Mouse (Mus musculus) midbrain, embryonic 15.5 days (tissue): Measurements from ENCODE around the gene Gimap7. TPM values are rescaled to one million over a fixed set of nuclear protein-coding genes. Genes with fewer than 3 reads are reported as not detected.
"Not testable (repeated sequence)": the region's sequence is repeated elsewhere in the genome, so short reads cannot be mapped to it uniquely, and the experiment has no call there.

Experiments used
- ATAC-seq: fragments of 200-750 bp; cut with Nextera tagmentation; replicated peaks from 2 replicates; pipeline ENCODE4 v1.8.0; 2017; ENCODE audit warnings: moderate TSS enrichment
- H3K27ac ChIP-seq: fragments of 300-500 bp; sonication (generic); 2 replicates; pipeline ENCODE4 v1.5.1; 2015; ENCODE audit warnings: mild to moderate bottlenecking, inconsistent platforms
- H3K27me3 ChIP-seq: fragments of 300-500 bp; sonication (generic); replicated peaks from 2 replicates; pipeline ENCODE4 v1.6.1; 2015; ENCODE audit warnings: inconsistent platforms
- H3K36me3 ChIP-seq: fragments of 300-500 bp; sonication (generic); replicated peaks from 2 replicates; pipeline ENCODE4 v1.6.1; 2015; ENCODE audit warnings: inconsistent platforms
- H3K4me1 ChIP-seq: fragments of 300-500 bp; sonication (generic); 2 replicates; pipeline ENCODE4 v1.6.1; 2015; ENCODE audit warnings: inconsistent platforms
- H3K4me2 ChIP-seq: fragments of 300-500 bp; sonication (generic); 2 replicates; pipeline ENCODE4 v1.6.1; 2015; ENCODE audit warnings: inconsistent platforms, mild to moderate bottlenecking, moderate library complexity
- H3K4me3 ChIP-seq: fragments of 300-500 bp; sonication (generic); 2 replicates; pipeline ENCODE4 v1.5.1; 2015; ENCODE audit warnings: mild to moderate bottlenecking, inconsistent platforms
- H3K9ac ChIP-seq: fragments of 300-500 bp; sonication (generic); 2 replicates; pipeline ENCODE4 v1.6.1; 2015; ENCODE audit warnings: mild to moderate bottlenecking, inconsistent platforms
- H3K9me3 ChIP-seq: fragments of 300-500 bp; sonication (generic); 2 replicates; pipeline ENCODE4 v1.6.1; 2016; ENCODE audit warnings: inconsistent platforms
- WGBS: fragments of 180-500 bp; shearing (Covaris S2); methylation state at CpG from one replicate; pipeline ENCODE4 v1.1.7; 2015; ENCODE audit warnings: mixed read lengths; 5-methylcytosine and 5-hydroxymethylcytosine counted together
- polyA plus RNA-seq: library from polyadenylated mRNA; unstranded; fragments of >200 nt; fragmentation: Nextera tagmentation; extraction: Ambion mirVana; gene quantifications from 2 replicates; pipeline ENCODE4 v1.2.1, GENCODE M21; 2015

Gimap7 gene
- polyA plus RNA-seq, 1 experiment from 2014 or later: not detected

DNA sequence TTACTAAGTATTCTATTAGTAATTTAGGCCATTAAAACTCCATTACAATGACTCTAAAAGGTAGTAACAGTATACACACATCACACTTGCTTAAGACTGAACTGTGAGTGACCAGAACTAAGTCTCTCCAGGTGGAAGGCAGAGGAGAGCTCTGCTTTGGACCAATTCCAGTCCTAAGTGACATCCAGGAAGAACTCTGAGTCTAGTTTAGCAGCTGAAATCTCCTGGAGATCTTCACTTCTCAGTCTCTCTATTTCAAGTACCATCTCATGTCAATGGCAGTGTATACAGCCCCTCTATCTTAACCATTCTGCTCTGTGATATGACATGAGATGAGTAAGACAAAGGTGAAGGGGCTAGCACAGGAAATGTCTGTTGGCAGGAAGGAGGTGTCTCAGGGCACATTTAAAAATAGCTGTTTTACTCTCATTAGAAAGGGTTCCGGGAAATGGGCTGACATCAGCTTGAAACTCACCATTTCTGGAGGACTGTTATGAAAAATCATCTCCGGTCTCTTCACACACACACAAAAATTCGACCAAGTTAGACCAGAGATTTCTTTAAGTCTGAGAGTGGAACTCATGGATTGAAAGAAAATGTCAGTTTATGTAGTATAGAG is 36.8 kb upstream of the Gimap7 start:
- Histone ChIP-seq H3K4me1 (no peaks in the 10 kb centered on the region), H3K36me3 (no peaks in the 10 kb centered on the region), H3K27me3 (no peaks in the 10 kb centered on the region), H3K9ac (no peak overlapping the region), H3K4me2 (no peak overlapping the region), H3K27ac (no peak overlapping the region), H3K9me3 (no peaks in the 10 kb centered on the region), H3K4me3 (no peak overlapping the region)
- 78% methylated on average over 3 of the region's 3 CpGs for WGBS
- ATAC-seq: no peak

DNA sequence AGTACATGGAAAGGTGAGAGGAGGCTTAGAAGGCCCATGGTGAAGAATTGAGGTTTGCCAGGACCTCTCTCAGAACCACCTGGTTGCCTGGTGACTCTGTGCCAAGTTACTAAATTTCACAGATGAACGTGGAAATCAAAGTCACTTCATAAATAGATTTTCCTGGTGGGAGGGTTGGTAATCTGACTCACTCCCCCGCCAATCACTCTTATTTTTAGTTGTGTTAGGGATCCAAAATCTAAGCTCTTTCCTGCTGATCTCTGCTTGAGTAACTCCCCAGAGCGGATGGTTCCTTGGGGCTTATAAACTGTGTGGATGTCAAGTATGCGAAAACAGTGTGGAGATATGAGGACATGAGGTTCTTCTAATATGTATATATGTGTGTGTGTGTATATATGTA is 36.1 kb upstream of the Gimap7 start:
- 82% methylated on average over 4 of the region's 4 CpGs for WGBS
- no peak for ATAC-seq
- Histone ChIP-seq H3K36me3 (no peaks in the 10 kb centered on the region), H3K4me2 (no peak overlapping the region), H3K4me1 (no peaks in the 10 kb centered on the region), H3K27me3 (no peaks in the 10 kb centered on the region), H3K9me3 (no peaks in the 10 kb centered on the region), H3K27ac (no peak overlapping the region), H3K4me3 (no peak overlapping the region), H3K9ac (no peak overlapping the region)

DNA sequence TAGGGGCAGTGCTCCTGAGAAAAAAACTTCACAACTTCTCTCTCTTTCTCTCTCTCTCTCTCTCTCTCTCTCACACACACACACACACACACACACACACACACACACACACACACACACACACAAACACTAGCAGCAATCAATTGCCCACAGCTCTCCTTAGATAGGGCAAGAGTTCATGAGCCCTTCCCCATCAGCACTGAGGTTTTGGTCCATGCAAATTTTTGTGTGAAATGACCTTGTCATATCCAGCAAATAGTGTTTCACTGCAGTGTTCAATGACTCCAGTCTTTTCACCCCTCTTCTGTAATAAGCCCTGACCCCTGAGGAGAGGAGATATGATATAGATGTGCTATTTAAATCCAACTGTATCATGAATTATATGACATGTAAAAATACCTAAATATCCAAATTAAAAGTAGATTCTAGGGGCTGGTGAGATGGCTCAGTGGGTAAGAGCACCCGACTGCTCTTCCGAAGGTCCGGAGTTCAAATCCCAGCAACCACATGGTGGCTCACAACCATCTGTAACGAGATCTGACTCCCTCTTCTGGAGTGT is 35.1 kb upstream of the Gimap7 start:
- H3K4me3 ChIP-seq, ATAC-seq, H3K27ac ChIP-seq, H3K36me3 ChIP-seq, H3K4me2 ChIP-seq, H3K9me3 ChIP-seq, H3K4me1 ChIP-seq, H3K9ac ChIP-seq, H3K27me3 ChIP-seq: not testable (repeated sequence)
- 94% methylated on average over 4 of the region's 4 CpGs for WGBS

GRCm38 (mm10) chr6:48684319-48684718 is 34.1 kb upstream of the Gimap7 start, which contains the start of gene Gimap4:
TSS of gene Gimap4 (plus strand) at chr6:48684549.
- H3K9me3 ChIP-seq: no peaks in the 10 kb centered on the region
- no peak within 1 kb of the TSS for H3K4me3 ChIP-seq
- 74% methylated on average over 5 of the region's 5 CpGs for WGBS
- ATAC-seq: no peak
- H3K9ac ChIP-seq: no peak within 1 kb of the TSS
- H3K27me3 ChIP-seq: no peaks in the 10 kb centered on the region
- H3K4me2 ChIP-seq: no peak within 1 kb of the TSS
- H3K4me1 ChIP-seq: no peaks in the 10 kb centered on the region
- H3K36me3 ChIP-seq: no peaks in the 10 kb centered on the region
- H3K27ac ChIP-seq: no peak within 1 kb of the TSS

- WGBS: 45% methylated on average over 4 of the region's 4 CpGs
Measured at GRCm38 (mm10) chr6:48684806-48685205, 33.6 kb upstream of the Gimap7 start.

DNA sequence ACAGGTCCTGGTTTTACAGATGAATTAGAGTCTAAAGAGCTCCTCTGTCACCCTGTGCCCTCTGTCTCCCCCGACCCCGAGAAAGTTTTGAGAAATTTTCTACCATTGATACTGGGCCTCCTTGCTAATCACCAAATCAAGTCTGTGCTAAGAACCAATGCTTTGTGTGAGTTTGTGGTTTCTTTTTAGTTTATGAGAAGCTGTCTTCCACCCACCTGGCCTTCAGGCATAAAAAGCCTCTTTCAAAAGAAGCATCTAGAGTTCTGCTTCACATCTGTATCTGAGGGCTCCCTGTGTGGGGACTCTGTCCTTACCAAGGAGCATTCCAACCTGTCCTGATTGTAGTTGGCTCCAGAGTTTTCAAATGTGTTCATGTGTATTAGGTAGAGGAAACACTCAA is 33.2 kb upstream of the Gimap7 start:
- 83% methylated on average over 2 of the region's 2 CpGs for WGBS
- no peaks in the 10 kb centered on the region for H3K9me3 ChIP-seq
- H3K9ac ChIP-seq: no peak overlapping the region
- ATAC-seq: no peak
- H3K36me3 ChIP-seq: no peaks in the 10 kb centered on the region
- H3K27me3 ChIP-seq: no peaks in the 10 kb centered on the region
- H3K4me2 ChIP-seq: no peak overlapping the region
- no peak overlapping the region for H3K27ac ChIP-seq
- H3K4me3 ChIP-seq: no peak overlapping the region
- no peaks in the 10 kb centered on the region for H3K4me1 ChIP-seq

More at GRCm38 (mm10) chr6:48684806-48685205, 33.6 kb upstream of the Gimap7 start:
- Histone ChIP-seq H3K27ac (no peak overlapping the region), H3K27me3 (no peaks in the 10 kb centered on the region), H3K9ac (no peak overlapping the region), H3K9me3 (no peaks in the 10 kb centered on the region), H3K4me1 (no peaks in the 10 kb centered on the region), H3K4me2 (no peak overlapping the region), H3K4me3 (no peak overlapping the region), H3K36me3 (no peaks in the 10 kb centered on the region)
- no peak for ATAC-seq

- Histone ChIP-seq H3K36me3 (no peaks in the 10 kb centered on the region), H3K9ac (no peak overlapping the region), H3K27ac (no peak overlapping the region), H3K4me1 (no peaks in the 10 kb centered on the region), H3K27me3 (no peaks in the 10 kb centered on the region), H3K4me2 (no peak overlapping the region), H3K4me3 (no peak overlapping the region), H3K9me3 (no peaks in the 10 kb centered on the region)
- ATAC-seq: no peak
- 88% methylated on average over 7 of the region's 7 CpGs for WGBS
Measured at GRCm38 (mm10) chr6:48685694-48686665, 32.4 kb upstream of the Gimap7 start.

DNA sequence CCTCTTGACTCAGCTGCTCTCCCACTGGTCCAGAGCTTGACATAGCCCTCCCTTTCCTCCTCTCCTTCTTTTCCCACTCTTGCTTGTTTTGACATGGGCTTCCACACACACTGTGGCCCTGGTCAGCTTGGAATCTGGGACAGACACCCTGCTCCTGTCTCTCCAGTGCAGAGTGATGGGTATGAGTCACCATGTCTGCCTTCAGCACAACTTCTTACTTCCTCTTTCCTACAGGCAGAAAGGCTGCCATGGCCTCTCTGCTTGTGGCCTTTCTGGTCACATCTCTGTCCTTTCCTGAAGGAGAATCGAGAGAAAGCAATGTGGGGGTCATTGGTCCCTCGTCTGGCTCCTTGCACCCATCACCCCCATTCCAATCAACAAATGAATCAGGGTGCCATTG is 31.3 kb upstream of the Gimap7 start:
- Histone ChIP-seq H3K9me3 (no peaks in the 10 kb centered on the region), H3K36me3 (no peaks in the 10 kb centered on the region), H3K4me1 (no peaks in the 10 kb centered on the region), H3K4me2 (no peak overlapping the region), H3K27me3 (no peaks in the 10 kb centered on the region), H3K4me3 (no peak overlapping the region), H3K9ac (no peak overlapping the region), H3K27ac (no peak overlapping the region)
- 69% methylated on average over 2 of the region's 2 CpGs for WGBS
- no peak for ATAC-seq

DNA sequence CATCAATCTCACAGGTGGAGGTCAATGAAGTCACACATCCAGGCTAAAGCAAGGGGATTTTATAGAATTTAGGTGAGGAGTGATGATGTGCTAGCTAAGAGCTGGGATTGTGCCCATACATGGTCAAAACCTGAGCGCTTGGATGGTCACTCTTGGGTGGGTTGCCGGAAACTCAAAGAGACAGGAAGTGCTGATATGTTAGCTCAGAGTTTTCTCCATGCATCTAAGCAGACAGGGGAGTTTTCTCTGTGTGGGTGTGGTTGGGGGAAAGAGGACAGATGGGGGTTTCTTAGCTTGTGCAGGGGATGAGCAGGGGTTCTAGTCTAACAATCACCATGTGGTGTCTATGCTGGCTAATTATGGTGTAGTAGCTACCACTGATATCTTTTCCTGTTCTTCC is 29.1 kb upstream of the Gimap7 start:
- ATAC-seq: no peak
- no peak overlapping the region for H3K27ac ChIP-seq
- H3K4me2 ChIP-seq: no peak overlapping the region
- H3K4me3 ChIP-seq: no peak overlapping the region
- H3K9me3 ChIP-seq: no peaks in the 10 kb centered on the region
- WGBS: 88% methylated on average over 2 of the region's 2 CpGs
- no peaks in the 10 kb centered on the region for H3K4me1 ChIP-seq
- no peak overlapping the region for H3K9ac ChIP-seq
- H3K36me3 ChIP-seq: no peaks in the 10 kb centered on the region
- H3K27me3 ChIP-seq: no peaks in the 10 kb centered on the region

- ATAC-seq: no peak
- H3K27ac ChIP-seq: no peak overlapping the region
Measured at GRCm38 (mm10) chr6:48692962-48693361, 25.5 kb upstream of the Gimap7 start.

GRCm38 (mm10) chr6:48696830-48697554 is 21.4 kb upstream of the Gimap7 start:
- Histone ChIP-seq H3K36me3 (no peaks in the 10 kb centered on the region), H3K4me3 (no peak overlapping the region), H3K4me2 (no peak overlapping the region), H3K4me1 (no peaks in the 10 kb centered on the region), H3K9ac (no peak overlapping the region), H3K27me3 (no peaks in the 10 kb centered on the region), H3K27ac (no peak overlapping the region), H3K9me3 (no peaks in the 10 kb centered on the region)
- ATAC-seq: no peak
- WGBS: 87% methylated on average over 4 of the region's 4 CpGs

More at GRCm38 (mm10) chr6:48692962-48693361, 25.5 kb upstream of the Gimap7 start:
- Histone ChIP-seq H3K9ac (no peak overlapping the region), H3K36me3 (no peaks in the 10 kb centered on the region), H3K9me3 (no peaks in the 10 kb centered on the region), H3K4me3 (no peak overlapping the region), H3K27me3 (no peaks in the 10 kb centered on the region), H3K4me1 (no peaks in the 10 kb centered on the region), H3K4me2 (no peak overlapping the region)
- 94% methylated on average over 6 of the region's 6 CpGs for WGBS

- no peaks in the 10 kb centered on the region for H3K4me1 ChIP-seq
- H3K36me3 ChIP-seq: no peaks in the 10 kb centered on the region
- no peaks in the 10 kb centered on the region for H3K27me3 ChIP-seq
- H3K4me3 ChIP-seq: no peak overlapping the region
- WGBS: 46% methylated on average over 1 of the region's 1 CpGs
- H3K4me2 ChIP-seq: no peak overlapping the region
- H3K9ac ChIP-seq: no peak overlapping the region
- no peaks in the 10 kb centered on the region for H3K9me3 ChIP-seq
- no peak for ATAC-seq
- no peak overlapping the region for H3K27ac ChIP-seq
Measured at GRCm38 (mm10) chr6:48697555-48697930, 20.9 kb upstream of the Gimap7 start.
